Mouse (Mus musculus) olfactory bulb, adult 2 months (tissue): ENCODE measurements around the gene Ebi3.

ENCODE experiments used
- CTCF ChIP-seq: fragments of 200-500 bp; IDR thresholded peaks from 2 replicates; pipeline ENCODE4 v1.5.1; 2012; ENCODE audit warnings: low read depth, mild to moderate bottlenecking, low read length, moderate library complexity; ENCODE audit not compliant: insufficient read depth
- POLR2A ChIP-seq: fragments of 200-500 bp; IDR thresholded peaks from 2 replicates; pipeline ENCODE4 v1.6.1; 2012; ENCODE audit warnings: mild to moderate bottlenecking, low read depth, low read length, moderate library complexity; ENCODE audit not compliant: insufficient read depth

- TF ChIP-seq CTCF (no peak), POLR2A (peak; percentile 63; the same call in 1 of the 2 replicates)
These were observed 6.7 kb downstream of the Ebi3 start, which contains the start of gene Yju2 for GRCm38 (mm10) chr17:55958918-55959728.
